Comparison of ENCODE assay signal across 26 mouse cellular contexts in genomic region chr12:17333459-17333858, GRCm38 (mm10). TPM values are rescaled to one million over a fixed set of nuclear protein-coding genes. Genes with fewer than 3 reads are reported as not detected.
DNase-seq lines count a peak whose midpoint lies in the region; ATAC-seq and TF ChIP-seq lines count a peak whose summit lies in the region.
"Had no signal": no experiment of that assay in that cellular context is flagged by ENCODE, and none has a peak within 500 bp of the region (broad histone marks: within the 10 kb centered on the region; RNA-seq: fewer than 3 reads in every experiment).

No protein-coding gene starts in this region.

- TF ChIP-seq CTCF in kidney, adult 2 months (conservative IDR thresholded peaks at IDR 0.05; ENCODE audit: insufficient read depth, insufficient read length, low read depth, low read length), result no peak
- TF ChIP-seq CTCF in liver, adult 2 months (IDR thresholded peaks at IDR 0.05; ENCODE audit: low read depth, low read length), result no peak
- no peak for TF ChIP-seq CTCF in liver, postnatal 0 days (IDR thresholded peaks at IDR 0.05; ENCODE audit: low read depth)

- no peak for TF ChIP-seq EP300 in liver, postnatal 0 days (IDR thresholded peaks at IDR 0.05; ENCODE audit: low read depth)

- WGBS in kidney, adult 2 months, result 20% methylated on average over 1 of the region's 1 CpGs
- WGBS in kidney, embryonic 16.5 days, result 31% methylated on average over 1 of the region's 1 CpGs
- 5% methylated on average over 1 of the region's 1 CpGs for WGBS in liver, adult 2 months
- WGBS in liver, embryonic 11.5 days, result 31% methylated on average over 1 of the region's 1 CpGs
- WGBS in liver, postnatal 0 days (ENCODE audit: insufficient replicate concordance), result 21% methylated on average over 1 of the region's 1 CpGs

- no peaks in the 10 kb centered on the region for H3K9me3 ChIP-seq in kidney, embryonic 16.5 days (ENCODE audit: low read length)
- H3K9me3 ChIP-seq in liver, embryonic 11.5 days (ENCODE audit: control insufficient read depth, low read length), result no peaks in the 10 kb centered on the region
- H3K9me3 ChIP-seq in liver, postnatal 0 days (ENCODE audit: low read length), result no peaks in the 10 kb centered on the region
- H3K9me3 ChIP-seq: embryonic facial prominence, embryonic 13.5 days; embryonic facial prominence, embryonic 15.5 days; forebrain, embryonic 12.5 days had no signal

- no peak overlapping the region for H3K27ac ChIP-seq in kidney, adult 2 months (ENCODE audit: insufficient read depth, low read depth, low read length)
- H3K27ac ChIP-seq in kidney, embryonic 16.5 days (ENCODE audit: low read length), result no peak overlapping the region
- no peak overlapping the region for H3K27ac ChIP-seq in liver, adult 2 months (replicated peaks; ENCODE audit: insufficient read depth, low read depth, low read length)
- no peak overlapping the region for H3K27ac ChIP-seq in liver, embryonic 11.5 days (ENCODE audit: low read depth, low read length)
- H3K27ac ChIP-seq in liver, postnatal 0 days (ENCODE audit: low read depth), result no peak overlapping the region
- H3K27ac ChIP-seq: embryonic facial prominence, embryonic 13.5 days; embryonic facial prominence, embryonic 15.5 days; forebrain, embryonic 10.5 days; forebrain, embryonic 12.5 days had no signal

- H3K79me2 ChIP-seq in liver, adult 2 months (ENCODE audit: control insufficient read depth, insufficient read depth, low read length), result no peaks in the 10 kb centered on the region

- H3K4me3 ChIP-seq in kidney, adult 2 months (ENCODE audit: insufficient read depth, low read depth, low read length), result no peak overlapping the region
- H3K4me3 ChIP-seq in kidney, embryonic 16.5 days (ENCODE audit: low read length), result no peak overlapping the region
- no peak overlapping the region for H3K4me3 ChIP-seq in liver, adult 2 months (ENCODE audit: insufficient read depth, low read depth, low read length)
- no peak overlapping the region for H3K4me3 ChIP-seq in liver, embryonic 11.5 days (ENCODE audit: low read depth, low read length)
- H3K4me3 ChIP-seq in liver, postnatal 0 days (ENCODE audit: low read depth, low read length), result no peak overlapping the region
- H3K4me3 ChIP-seq: embryonic facial prominence, embryonic 13.5 days; embryonic facial prominence, embryonic 15.5 days; erythroblast, embryonic 14.5 days; forebrain, embryonic 10.5 days; forebrain, embryonic 12.5 days had no signal

- no peak overlapping the region for H3K4me2 ChIP-seq in kidney, embryonic 16.5 days (replicated peaks; ENCODE audit: low read depth, low read length)
- H3K4me2 ChIP-seq in liver, embryonic 11.5 days, result no peak overlapping the region
- no peak overlapping the region for H3K4me2 ChIP-seq in liver, postnatal 0 days (ENCODE audit: low read depth, low read length)
- H3K4me2 ChIP-seq: embryonic facial prominence, embryonic 13.5 days; embryonic facial prominence, embryonic 15.5 days; forebrain, embryonic 12.5 days had no signal

- peak; percentile 60 for DNase-seq in kidney, adult 2 months
- no peak for DNase-seq in kidney, postnatal 10 days
- DNase-seq in kidney, postnatal 14 days, result peak; percentile 10
- peak; percentile 30 for DNase-seq in liver, adult 2 months (ENCODE audit: extremely low read depth, low read depth, low spot score)
- DNase-seq in liver, embryonic 11.5 days (ENCODE audit: low spot score), result no peak
- DNase-seq in liver, postnatal 0 days, result peak; percentile 45
- DNase-seq in liver, result no peak
- DNase-seq: adrenal gland, adult 2 months; adrenal gland, postnatal 25 days; cerebellum, adult 11 months; cerebellum, adult 18-20 months; cerebellum, adult 8-10 months; cerebellum, adult 9-11 months; cerebellum, postnatal 14 days; cerebellum, postnatal 36 days; embryo, embryonic 11 days had no signal

- H3K27me3 ChIP-seq in kidney, adult 2 months (replicated peaks; ENCODE audit: control insufficient read depth, insufficient read depth, low read length), result no peaks in the 10 kb centered on the region
- no peaks in the 10 kb centered on the region for H3K27me3 ChIP-seq in kidney, embryonic 16.5 days (ENCODE audit: insufficient read depth, low read length)
- H3K27me3 ChIP-seq in liver, adult 2 months (ENCODE audit: control insufficient read depth, insufficient read depth, low read length), result no peaks in the 10 kb centered on the region
- H3K27me3 ChIP-seq in liver, embryonic 11.5 days (replicated peaks; ENCODE audit: control insufficient read depth, insufficient read depth, low read length), result peaks cover 3% of the 10 kb centered on the region; the same call in 1 of the 2 replicates
- no peaks in the 10 kb centered on the region for H3K27me3 ChIP-seq in liver, postnatal 0 days (ENCODE audit: insufficient read depth, low read length)
- H3K27me3 ChIP-seq: embryonic facial prominence, embryonic 15.5 days; forebrain, embryonic 12.5 days had no signal

- no peak for ATAC-seq in kidney, embryonic 16.5 days (ENCODE audit: low FRiP score, low TSS enrichment)
- ATAC-seq in liver, embryonic 11.5 days (replicated peaks; ENCODE audit: low FRiP score), result no peak
- ATAC-seq in liver, postnatal 0 days, result peak; percentile 93
- ATAC-seq: forebrain, embryonic 14.5 days; forebrain, embryonic 16.5 days had no signal

- no peaks in the 10 kb centered on the region for H3K36me3 ChIP-seq in kidney, adult 2 months (ENCODE audit: control insufficient read depth, insufficient read depth, low read length)
- no peaks in the 10 kb centered on the region for H3K36me3 ChIP-seq in kidney, embryonic 16.5 days (ENCODE audit: insufficient read depth, low read length)
- H3K36me3 ChIP-seq in liver, adult 2 months (ENCODE audit: control insufficient read depth, insufficient read depth, low read length), result no peaks in the 10 kb centered on the region
- no peaks in the 10 kb centered on the region for H3K36me3 ChIP-seq in liver, embryonic 11.5 days (ENCODE audit: control insufficient read depth, insufficient read depth, low read length)
- H3K36me3 ChIP-seq in liver, postnatal 0 days (replicated peaks; ENCODE audit: insufficient read depth, low read length), result no peaks in the 10 kb centered on the region
- H3K36me3 ChIP-seq: embryonic facial prominence, embryonic 13.5 days; embryonic facial prominence, embryonic 15.5 days; forebrain, embryonic 10.5 days; forebrain, embryonic 12.5 days had no signal

- H3K9ac ChIP-seq in kidney, embryonic 16.5 days (replicated peaks; ENCODE audit: low read length), result no peak overlapping the region
- H3K9ac ChIP-seq in liver, adult 2 months (ENCODE audit: low read depth, low read length), result no peak overlapping the region
- no peak overlapping the region for H3K9ac ChIP-seq in liver, embryonic 11.5 days (ENCODE audit: low read depth, low read length)
- no peak overlapping the region for H3K9ac ChIP-seq in liver, postnatal 0 days (replicated peaks)
- H3K9ac ChIP-seq: embryonic facial prominence, embryonic 13.5 days; embryonic facial prominence, embryonic 15.5 days; forebrain, embryonic 12.5 days had no signal

- no peak for TF ChIP-seq POLR2A in kidney, adult 2 months (IDR thresholded peaks at IDR 0.05; ENCODE audit: low read depth, low read length)
- no peak for TF ChIP-seq POLR2A in liver, adult 2 months (IDR thresholded peaks at IDR 0.05; ENCODE audit: extremely low read depth, insufficient read depth, low read length)

- H3K4me1 ChIP-seq in kidney, adult 2 months (ENCODE audit: control insufficient read depth, insufficient read depth, low read length), result no peaks in the 10 kb centered on the region
- no peaks in the 10 kb centered on the region for H3K4me1 ChIP-seq in kidney, embryonic 16.5 days (ENCODE audit: insufficient read depth, low read length)
- H3K4me1 ChIP-seq in liver, adult 2 months (ENCODE audit: control insufficient read depth, insufficient read depth, low read length), result no peaks in the 10 kb centered on the region
- H3K4me1 ChIP-seq in liver, embryonic 11.5 days (replicated peaks; ENCODE audit: control insufficient read depth, insufficient read depth, low read length), result no peaks in the 10 kb centered on the region
- H3K4me1 ChIP-seq in liver, postnatal 0 days (ENCODE audit: insufficient read depth), result no peaks in the 10 kb centered on the region
- H3K4me1 ChIP-seq: embryonic facial prominence, embryonic 13.5 days; embryonic facial prominence, embryonic 15.5 days; forebrain, embryonic 10.5 days; forebrain, embryonic 12.5 days had no signal

RNA-seq across cellular contexts. Expression of gene Atp6v1c2, which starts 4.3 kb away (rescaled TPM):
- 32.4 and 39.9 TPM in 2 replicates for polyA plus RNA-seq in kidney, adult 2 months (2012; rRNA removed)
- 4.6 and 5.8 TPM in 2 replicates for polyA plus RNA-seq in kidney, embryonic 16.5 days (2015; fragmentation: Nextera tagmentation; extraction: Ambion mirVana)
- not detected in 2 replicates for total RNA-seq in liver, adult 2 months (2014; rRNA removed)
- not detected in 2 replicates for polyA plus RNA-seq in liver, adult 2 months (2012; rRNA removed)
- 0.43 TPM in 1 of 2 replicates, not detected in the other for polyA plus RNA-seq in liver, embryonic 11.5 days (2014; fragmentation: Nextera tagmentation; extraction: Ambion mirVana)
- 0.18 TPM in 2 replicates for polyA plus RNA-seq in liver, postnatal 0 days (2015; fragmentation: Nextera tagmentation; extraction: Ambion mirVana)
- total RNA-seq: common myeloid progenitor, adult 5-6 weeks; MEL had no signal
- polyA plus RNA-seq: erythroblast, embryonic 14.5 days had no signal

RNA-seq across cellular contexts. Expression of gene Nol10, which starts 14.8 kb away (rescaled TPM):
- polyA plus RNA-seq in kidney, adult 2 months (2012; rRNA removed), result 5.1 and 6.1 TPM in 2 replicates
- 24.4 and 26.9 TPM in 2 replicates for polyA plus RNA-seq in kidney, embryonic 16.5 days (2015; fragmentation: Nextera tagmentation; extraction: Ambion mirVana)
- 1.3 and 1.8 TPM in 2 replicates for total RNA-seq in liver, adult 2 months (2014; rRNA removed)
- polyA plus RNA-seq in liver, adult 2 months (2012; rRNA removed), result 1.8 and 2.3 TPM in 2 replicates
- 37.8 and 40.5 TPM in 2 replicates for polyA plus RNA-seq in liver, embryonic 11.5 days (2014; fragmentation: Nextera tagmentation; extraction: Ambion mirVana)
- 4.4 and 5.3 TPM in 2 replicates for polyA plus RNA-seq in liver, postnatal 0 days (2015; fragmentation: Nextera tagmentation; extraction: Ambion mirVana)

Comparison
In these comparisons a context has a peak if more than half of its experiments do, and no peak if none do; other contexts are left out.
1. DNase-seq: peak in kidney, adult 2 months (single experiment), kidney, postnatal 14 days (single experiment), liver, adult 2 months (single experiment) and liver, postnatal 0 days (single experiment); none in kidney, postnatal 10 days (single experiment), liver, embryonic 11.5 days (single experiment) and liver (single experiment).